Mouse (Mus musculus) cortical plate, adult 2 months (tissue): ENCODE measurements at regions not wholly inside any gene's neighbourhood (a gene's known extent, or its start where the extent isn't known, plus 50 kb on each side); places are given as distances from the start of the nearest gene placed in this dataset.
"Not testable (repeated sequence)": the region's sequence is repeated elsewhere in the genome, so short reads cannot be mapped to it uniquely, and the experiment has no call there.

Source experiments
- H3K27ac ChIP-seq: fragments of 200-500 bp; 2 replicates; pipeline ENCODE4 v1.5.1; 2012; ENCODE audit warnings: low read length, control low read depth, inconsistent platforms; ENCODE audit not compliant: insufficient read depth
- H3K4me1 ChIP-seq: fragments of 200-500 bp; 2 replicates; pipeline ENCODE4 v1.6.1; 2011; ENCODE audit warnings: low read length; ENCODE audit not compliant: control insufficient read depth, insufficient read depth
- H3K4me3 ChIP-seq: fragments of 200-500 bp; 2 replicates; pipeline ENCODE4 v1.5.1; 2011; ENCODE audit warnings: mild to moderate bottlenecking, low read length, control low read depth; ENCODE audit not compliant: insufficient read depth
- CTCF ChIP-seq: fragments of 200-500 bp; IDR thresholded peaks from 2 replicates; pipeline ENCODE4 v1.5.1; 2011; ENCODE audit warnings: mild to moderate bottlenecking, control low read depth, low read length; ENCODE audit not compliant: insufficient read depth; ENCODE audit errors: extremely low read depth
- POLR2A ChIP-seq: fragments of 200-500 bp; IDR thresholded peaks from 2 replicates; pipeline ENCODE4 v1.6.1; 2011; ENCODE audit warnings: mild to moderate bottlenecking, low read length, control low read depth; ENCODE audit not compliant: insufficient read depth; ENCODE audit errors: extremely low read depth

DNA sequence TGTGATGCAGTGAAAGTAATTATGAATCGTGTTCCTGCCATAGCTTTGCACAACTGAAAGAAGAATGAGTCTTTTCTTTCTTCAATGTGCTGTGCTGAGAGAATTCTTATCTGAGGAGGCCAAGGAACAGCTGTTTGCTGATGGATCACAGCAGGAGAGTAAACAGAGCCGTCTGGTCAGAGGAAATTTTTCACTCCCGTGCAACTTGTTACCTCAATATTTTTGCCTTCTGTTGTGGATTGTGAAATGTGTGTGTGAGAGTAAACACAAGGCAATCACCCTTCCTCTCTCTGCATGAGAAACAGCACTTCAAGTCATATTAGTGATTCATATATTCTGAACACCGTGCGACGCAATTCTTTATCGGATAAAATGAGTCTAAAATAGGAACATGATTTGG lies 171.9 kb downstream of the Epm2a start:
- H3K4me3 ChIP-seq: no peak overlapping the region
- H3K4me1 ChIP-seq: no peaks in the 10 kb centered on the region
- TF ChIP-seq POLR2A: no peak
- TF ChIP-seq CTCF: no peak
- no peak overlapping the region for H3K27ac ChIP-seq

DNA sequence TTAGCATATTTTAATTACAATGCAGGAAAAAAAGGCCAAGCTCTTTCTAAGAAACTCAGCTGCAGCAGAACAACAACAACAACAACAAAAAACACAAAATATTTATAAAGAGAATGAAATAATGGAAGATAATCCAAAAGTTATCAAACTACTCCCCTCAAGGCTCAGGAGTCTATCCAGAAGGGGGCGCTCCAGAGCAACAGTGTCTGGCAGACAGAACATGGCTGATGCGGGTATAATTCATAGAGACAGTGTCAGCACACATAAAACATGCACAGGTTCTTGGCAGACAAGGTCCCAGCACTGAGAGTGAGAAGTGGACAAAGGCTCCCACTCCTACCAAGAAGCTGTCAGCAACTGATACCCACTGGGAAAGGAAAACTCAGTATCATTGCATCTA lies 173.9 kb downstream of the Epm2a start:
- H3K27ac ChIP-seq: no peak overlapping the region
- TF ChIP-seq CTCF: no peak
- no peak for TF ChIP-seq POLR2A
- no peaks in the 10 kb centered on the region for H3K4me1 ChIP-seq
- H3K4me3 ChIP-seq: no peak overlapping the region

DNA sequence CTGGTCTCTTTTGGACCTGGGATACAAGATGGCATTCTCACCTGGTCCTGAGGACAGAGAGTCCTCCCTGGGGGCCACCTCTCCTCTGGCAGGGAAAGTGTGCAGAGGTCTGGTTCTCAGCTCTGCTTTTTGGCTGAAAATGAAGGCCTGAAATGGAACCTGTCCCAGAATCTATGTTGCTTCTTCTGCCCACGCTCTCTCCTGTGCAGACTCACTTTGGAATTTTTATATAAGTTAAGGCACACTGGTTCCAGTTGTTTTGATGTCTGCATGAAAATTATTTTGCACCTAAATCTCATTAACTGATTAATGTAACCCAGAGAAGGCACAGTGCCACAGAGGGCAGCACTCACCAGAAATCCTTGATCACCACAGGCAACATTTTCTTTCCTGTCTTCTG lies 188.1 kb downstream of the Epm2a start:
- TF ChIP-seq POLR2A (no peak), CTCF (no peak)
- H3K4me1 ChIP-seq: no peaks in the 10 kb centered on the region
- no peak overlapping the region for H3K27ac ChIP-seq
- H3K4me3 ChIP-seq: no peak overlapping the region

DNA sequence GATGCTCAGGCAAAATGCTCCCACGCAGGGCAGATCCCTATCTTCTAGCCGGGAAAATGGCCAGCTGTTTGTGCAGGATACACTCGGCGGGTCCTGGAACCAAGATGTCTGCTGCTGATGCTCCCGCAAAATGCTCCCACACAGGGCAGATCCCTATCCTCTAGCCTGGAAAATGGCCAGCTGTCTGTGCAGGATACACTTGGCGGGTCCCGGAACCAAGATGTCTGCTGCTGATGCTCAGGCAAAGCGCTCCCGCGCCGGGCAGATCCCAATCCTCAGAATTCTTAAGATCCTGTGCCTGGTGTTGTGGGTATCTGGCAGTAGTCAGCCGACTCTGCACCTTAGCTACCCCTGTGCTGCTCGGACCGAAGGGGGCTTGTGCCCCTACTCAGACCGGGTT lies 212.2 kb downstream of the Epm2a start:
- not testable (repeated sequence) for H3K27ac ChIP-seq, H3K4me3 ChIP-seq, H3K4me1 ChIP-seq

DNA sequence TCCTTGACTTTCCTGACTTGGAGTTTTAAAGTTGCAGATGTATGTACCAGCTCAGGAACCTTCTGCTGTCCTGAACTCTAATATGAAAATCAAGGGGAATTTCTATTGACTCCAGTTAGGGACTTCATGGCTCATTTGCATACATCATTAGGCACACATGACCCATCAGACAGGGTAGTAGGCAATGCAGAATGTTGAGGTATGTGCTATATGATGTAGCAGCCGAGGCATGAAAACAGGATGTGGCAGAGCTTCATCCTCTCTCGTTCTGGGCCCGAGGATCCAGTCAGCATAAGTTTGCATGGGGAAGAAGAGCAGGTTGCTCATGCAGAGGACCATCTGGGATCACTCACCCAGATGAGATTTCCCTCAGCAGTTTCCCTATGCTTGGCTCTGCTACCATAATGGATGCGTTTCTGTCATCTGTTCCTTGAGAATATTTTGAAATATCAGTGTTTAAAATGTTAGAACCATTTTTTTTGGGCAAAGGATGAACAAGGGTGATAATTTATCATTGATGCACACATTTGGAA lies 227.4 kb downstream of the Epm2a start:
- H3K4me1 ChIP-seq: no peaks in the 10 kb centered on the region
- H3K4me3 ChIP-seq: no peak overlapping the region
- no peak overlapping the region for H3K27ac ChIP-seq
- no peak for TF ChIP-seq CTCF
- TF ChIP-seq POLR2A: no peak

DNA sequence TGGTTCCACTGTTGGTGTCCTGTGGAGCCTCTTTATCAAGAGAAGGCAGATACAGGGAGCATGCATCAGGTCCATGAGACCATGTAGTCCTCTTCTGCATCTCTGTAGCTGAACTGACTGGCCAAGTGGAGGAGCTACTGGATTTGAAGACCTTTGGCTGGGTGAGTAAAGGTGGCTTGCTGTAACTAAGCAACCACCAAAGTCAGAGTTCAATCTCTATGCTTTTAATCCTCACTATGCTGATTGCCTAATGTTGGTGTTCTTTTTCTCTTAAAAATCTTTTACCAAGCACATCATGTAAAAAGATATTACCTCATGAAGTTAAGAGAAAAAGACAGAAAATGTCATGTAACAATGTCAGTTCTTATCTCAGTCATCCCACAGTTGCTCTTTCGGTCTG lies 265.2 kb downstream of the Epm2a start:
- TF ChIP-seq POLR2A (no peak), CTCF (no peak)
- Histone ChIP-seq H3K27ac (no peak overlapping the region), H3K4me1 (no peaks in the 10 kb centered on the region), H3K4me3 (no peak overlapping the region)

DNA sequence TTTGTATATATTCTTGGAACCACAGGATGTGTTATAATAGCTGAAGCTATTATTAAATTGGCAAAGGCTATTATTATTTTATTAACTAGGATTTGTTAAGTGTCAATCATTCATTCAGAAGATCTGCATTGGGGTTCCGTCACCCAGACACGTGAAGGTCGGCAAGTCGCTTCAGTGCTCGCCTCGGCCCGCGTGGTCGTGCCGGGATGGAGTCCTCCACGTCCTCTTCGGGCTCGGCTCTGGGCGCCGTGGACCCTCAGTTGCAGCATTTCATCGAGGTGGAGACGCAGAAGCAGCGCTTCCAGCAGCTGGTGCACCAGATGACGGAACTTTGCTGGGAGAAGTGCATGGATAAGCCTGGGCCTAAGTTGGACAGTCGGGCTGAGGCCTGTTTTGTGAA lies 265.9 kb downstream of the Epm2a start:
- not testable (repeated sequence) for H3K4me3 ChIP-seq, H3K27ac ChIP-seq, H3K4me1 ChIP-seq

DNA sequence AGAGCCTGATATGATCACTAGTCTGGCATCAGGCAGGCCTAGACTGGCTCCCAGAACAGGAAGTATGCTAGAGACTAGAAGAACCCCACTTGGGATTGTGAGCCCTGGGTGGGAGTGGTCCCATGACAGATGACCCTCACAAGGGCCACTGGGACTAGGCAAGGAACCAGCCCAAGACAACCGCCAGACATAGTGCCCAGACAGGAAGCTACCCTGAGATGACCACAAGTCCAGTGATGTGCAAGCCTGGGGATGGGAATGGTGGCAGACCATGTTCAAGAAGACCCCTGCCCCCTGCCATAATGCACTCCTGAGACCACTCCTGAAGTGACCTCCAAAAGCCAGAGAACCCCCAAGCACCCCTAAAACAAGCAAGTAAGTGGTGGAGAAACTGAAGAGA lies 304.9 kb downstream of the Epm2a start:
- Histone ChIP-seq H3K4me3 (no peak overlapping the region), H3K27ac (no peak overlapping the region), H3K4me1 (no peaks in the 10 kb centered on the region)
- no peak for TF ChIP-seq POLR2A
- TF ChIP-seq CTCF: no peak

DNA sequence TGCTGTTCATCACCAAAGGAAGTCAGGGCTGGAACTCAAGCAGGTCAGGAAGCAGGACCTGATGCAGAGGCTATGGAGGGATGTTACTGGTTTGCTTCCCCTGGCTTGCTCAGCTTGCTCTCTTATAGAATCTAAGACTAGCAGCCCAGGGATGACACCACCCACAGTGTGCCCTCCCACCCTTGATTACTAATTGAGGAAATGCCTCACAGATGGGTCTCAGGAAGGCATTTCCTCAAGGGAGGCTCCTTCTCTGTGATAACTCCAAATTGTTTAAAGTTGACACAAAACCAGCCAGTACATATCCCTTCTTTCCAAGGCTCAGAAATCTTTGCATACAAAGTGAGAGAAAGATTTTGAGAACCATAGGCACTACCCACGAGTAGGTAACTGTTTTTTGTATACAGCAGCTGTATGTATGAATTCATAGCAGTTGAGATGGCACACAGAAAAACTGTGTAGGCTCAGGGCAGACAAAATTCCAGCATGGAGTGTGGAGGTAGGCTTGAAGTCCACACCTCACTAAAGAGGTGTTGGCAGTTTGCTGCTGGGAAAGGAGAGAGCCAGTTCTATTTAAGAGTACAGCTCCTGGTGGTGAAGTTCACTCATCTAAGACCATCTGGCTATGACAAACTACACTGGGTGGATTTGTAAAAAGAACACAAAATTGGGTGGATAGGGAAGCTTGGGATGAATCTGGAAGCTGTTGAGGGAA lies 317.0 kb downstream of the Epm2a start:
- no peak for TF ChIP-seq CTCF
- Histone ChIP-seq H3K4me1 (no peaks in the 10 kb centered on the region), H3K4me3 (no peak overlapping the region), H3K27ac (peak overlapping the region; percentile 45; the same call in 1 of the 2 replicates)

DNA sequence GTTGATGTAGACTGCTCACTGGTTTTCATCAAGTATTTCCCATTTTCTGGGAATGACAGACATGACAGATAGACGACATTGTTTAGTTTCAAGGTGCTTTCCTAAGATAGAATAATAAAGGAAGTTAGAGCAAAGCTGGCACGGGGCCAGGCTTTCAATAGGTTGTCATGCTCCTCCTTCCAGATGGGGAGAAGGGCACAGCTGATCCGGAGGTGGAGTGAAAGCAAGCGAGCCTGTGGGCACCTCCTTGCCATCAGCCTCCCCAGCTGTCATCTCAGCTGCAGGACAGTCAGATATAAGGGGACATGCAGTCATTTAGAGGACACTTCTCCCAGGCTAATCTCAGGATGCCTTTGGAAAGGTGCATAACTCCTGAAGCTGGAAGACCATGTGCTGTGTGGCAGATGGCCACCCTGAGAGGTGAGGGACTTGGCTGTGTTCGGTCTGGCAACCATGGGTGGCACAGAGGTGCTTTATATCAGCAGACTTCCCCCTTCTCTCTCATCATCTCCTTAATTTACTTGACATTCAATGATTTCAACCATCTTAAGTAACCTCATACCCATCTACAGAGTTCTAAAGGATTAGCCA lies 318.6 kb downstream of the Epm2a start:
- Histone ChIP-seq H3K27ac (no peak overlapping the region), H3K4me3 (no peak overlapping the region), H3K4me1 (no peaks in the 10 kb centered on the region)
- TF ChIP-seq POLR2A: no peak
- TF ChIP-seq CTCF: no peak
